Mouse (Mus musculus) induced T-regulatory cell, adult 2 months (primary cell): ENCODE results near the gene Dach1.

ENCODE experiments used
- DNase-seq: peaks from one replicate; pipeline ENCODE4 v3.0.0-alpha.2; 2012; ENCODE audit warnings: low read depth

Gene Dach1

DNA sequence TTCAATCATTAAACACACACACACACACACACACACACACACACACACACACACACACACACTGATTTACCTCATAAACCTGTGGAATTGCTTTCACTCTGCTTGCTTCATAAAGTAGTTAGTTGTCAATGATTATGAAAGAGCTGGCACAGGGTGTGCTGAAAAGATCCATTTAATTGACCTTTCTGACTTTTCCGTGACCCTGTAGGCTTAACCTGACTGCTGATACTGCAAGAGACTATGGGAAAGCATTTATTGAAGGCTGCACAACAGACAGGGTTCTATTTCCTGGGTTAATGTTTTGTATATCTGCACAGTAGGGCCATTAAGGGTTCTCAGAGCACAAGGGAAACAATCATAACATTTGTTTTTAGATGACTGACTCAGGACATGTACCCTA is 321.9 kb downstream of the Dach1 start:
- no peak for DNase-seq

DNA sequence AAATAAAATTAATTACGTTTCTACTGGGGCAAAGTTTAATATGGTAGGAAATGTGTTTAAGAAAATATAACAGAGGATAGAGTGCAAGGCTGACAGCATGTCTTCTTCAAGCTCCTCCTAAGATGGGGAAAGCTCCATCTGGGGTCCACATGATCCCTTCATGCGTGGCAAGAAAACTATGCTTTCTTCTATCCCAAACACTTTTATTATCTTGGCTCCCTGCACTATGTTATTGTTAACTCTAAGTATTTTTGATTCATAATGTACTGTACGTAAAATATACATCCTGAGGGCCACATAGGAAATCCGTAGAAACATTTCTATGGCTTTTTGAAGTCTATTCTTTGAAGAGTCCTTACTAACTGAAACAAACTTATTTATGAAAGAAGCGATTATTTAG is 330.3 kb downstream of the Dach1 start:
- DNase-seq, result no peak

DNA sequence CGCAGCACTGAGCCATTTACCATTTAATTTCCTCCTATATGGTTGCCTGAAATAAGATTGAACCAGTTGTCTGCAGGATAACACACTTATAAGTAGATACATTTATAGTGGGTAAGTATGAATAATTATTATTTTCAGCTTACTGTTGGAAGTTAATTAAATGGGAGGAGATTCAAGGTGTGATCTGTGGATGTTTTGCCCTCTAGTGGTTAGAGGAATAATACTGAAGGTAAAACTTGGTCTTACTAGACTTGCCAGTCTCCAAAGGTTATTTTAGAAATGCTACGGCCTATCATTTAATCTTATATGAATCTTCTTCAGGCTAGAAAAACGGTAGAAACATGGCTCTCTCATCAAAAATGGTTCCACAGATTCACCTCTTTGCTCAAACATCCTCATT is 339.7 kb downstream of the Dach1 start:
- no peak for DNase-seq

DNA sequence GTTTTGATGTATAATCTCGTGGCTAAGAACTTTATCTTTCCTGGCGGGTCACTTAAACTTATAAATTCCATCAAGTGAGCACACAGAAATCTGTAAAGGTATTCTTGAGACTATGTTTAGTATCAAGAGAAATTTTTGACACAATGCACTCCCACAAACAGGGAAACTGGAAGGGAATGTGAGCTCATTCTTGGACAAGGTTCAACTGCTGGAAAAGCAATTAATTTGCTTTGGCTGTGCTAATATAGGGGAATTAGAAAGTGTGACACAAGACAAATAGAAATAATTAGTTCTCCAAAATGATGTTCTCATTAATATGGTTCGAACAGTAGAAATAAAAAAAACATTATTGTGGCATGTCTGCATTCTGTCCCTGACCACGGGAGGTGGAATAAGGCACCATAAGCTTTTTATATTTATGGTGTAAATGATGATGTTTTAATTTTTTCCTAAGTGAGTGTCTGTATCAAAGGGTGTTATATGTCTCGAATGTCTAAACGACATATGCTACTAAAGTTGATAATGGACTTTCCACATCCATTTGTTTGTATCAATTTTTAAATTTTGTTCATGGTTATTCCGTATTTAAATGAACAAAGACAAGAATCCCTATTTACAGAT is 354.9 kb downstream of the Dach1 start:
- no peak for DNase-seq

DNA sequence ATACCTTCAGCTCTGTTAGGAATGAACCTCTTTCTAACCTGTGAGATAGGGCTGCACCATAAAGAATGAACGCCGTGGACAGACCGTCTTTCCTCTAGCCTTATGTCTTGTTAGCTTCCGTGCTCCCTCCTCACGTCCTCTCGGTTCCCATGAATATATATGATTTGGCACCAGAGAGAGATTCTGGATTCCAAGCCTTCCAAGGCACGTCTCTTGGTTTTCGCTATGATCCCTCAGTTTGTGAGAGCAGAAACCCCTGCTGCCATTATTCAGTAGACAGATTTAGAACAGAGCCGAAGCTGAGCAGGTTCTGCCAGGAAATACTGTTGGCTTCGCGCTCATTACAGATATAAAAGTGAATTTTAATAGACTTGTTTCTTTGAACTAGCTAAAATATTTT is 356.0 kb downstream of the Dach1 start:
- DNase-seq, result no peak

DNA sequence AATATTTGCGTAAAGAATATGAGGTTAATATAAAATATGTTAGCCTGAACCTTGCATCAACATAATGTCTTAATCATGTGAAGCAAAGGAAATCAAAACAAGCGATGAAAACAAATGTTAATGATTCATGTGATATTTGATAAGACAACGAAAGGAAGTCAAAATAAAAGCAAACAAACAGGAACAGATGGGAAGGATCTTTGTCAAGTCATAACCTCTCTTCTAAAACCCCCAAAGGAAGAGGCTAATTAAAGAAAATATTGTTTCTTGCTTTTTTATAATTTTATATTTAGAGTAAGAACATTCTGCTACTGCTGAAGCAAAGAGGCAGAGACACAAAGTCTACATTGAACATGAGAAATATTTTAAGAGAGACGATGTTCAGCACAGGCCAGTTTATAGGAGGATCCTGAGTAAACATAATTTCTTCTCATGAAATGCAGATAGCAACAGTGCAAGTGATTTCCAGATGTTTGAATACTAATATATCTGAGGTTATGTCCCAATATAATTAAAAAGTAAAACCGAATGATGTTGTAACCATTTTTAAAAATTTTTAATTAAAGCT is 374.1 kb downstream of the Dach1 start:
- DNase-seq, result no peak

DNA sequence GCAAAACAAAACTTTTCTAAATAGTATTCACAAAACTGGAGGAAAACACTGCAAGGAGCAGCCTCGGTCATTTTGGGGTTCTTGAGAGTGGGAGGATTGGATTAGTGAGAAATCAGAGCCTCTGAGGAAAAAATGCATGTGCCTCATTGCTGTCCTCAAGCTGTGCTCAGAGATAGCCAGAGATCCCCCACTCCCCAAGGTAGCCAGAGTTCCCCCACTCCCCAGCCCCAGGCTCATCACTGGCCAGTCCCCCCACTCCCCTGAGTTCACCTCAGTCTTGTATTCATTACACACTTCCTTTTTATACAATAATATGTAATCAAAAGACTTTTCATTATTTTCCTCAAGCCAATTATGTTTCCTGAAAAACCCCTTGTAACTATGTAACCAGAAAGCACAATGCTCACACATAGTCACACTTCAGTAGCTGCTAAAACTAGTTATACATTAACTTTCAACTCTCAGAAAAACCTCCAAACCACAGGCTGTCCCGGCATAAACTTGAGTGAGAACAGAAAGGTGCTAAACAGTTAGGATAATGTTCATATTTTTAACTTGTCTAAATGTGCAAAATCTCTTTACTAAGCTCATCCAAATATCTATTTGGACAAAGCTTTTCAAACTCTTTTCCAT is 395.3 kb downstream of the Dach1 start:
- no peak for DNase-seq

DNA sequence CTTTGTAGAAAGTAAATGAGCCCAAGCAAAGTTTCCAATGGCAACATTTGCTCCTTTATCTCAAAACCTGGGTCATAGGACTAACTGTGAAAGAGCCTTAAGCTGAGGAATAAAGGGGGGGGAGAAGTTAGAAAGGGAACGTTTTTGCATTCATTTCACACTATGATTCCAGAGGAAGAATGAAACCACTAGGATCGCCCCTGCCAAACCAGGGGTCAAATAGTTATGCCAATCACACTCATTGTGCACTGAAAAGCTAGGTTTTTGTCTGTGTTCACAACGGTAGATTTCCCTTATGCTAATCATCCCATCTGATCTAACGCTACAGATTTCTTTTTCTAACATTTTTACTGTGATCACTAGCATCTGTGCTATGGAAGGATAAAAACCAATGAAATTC is 415.2 kb downstream of the Dach1 start:
- DNase-seq, result no peak

DNA sequence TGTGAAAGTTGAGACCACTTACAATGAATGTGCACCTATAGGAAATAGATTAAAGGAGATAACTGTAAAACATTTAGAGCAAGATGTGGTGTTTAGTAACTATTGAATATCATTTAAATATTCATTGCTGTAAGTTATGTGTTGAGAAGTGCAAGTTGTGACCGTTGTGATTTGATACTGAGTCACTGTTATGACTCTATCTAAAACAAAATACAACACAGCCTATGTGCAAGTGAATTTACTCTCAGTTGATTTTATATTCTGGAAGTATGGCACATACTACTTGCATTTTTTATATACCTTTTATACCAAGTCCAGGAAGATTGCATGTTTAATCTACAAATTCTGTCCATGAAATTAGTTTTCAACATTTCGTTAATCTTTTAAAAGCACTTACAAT is 415.6 kb downstream of the Dach1 start:
- no peak for DNase-seq

DNA sequence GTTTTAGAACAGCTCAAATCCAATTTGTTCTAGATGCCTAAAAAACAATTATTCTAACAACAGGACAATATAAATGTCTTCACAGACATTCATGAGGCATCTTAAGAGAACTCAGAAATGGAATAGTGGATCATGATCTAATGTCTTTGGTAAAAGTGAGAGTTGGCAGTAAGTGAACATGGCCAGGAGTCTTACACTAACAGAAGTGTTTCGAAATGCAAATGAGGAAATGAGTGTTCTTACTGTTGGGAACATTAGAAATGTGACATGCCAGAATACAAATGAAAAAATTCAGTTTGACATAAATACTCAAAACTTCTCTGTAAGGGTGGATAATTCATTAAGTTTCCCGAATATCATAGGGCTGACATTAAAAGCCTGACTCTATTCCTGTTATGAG is 426.3 kb downstream of the Dach1 start:
- DNase-seq, result no peak

DNA sequence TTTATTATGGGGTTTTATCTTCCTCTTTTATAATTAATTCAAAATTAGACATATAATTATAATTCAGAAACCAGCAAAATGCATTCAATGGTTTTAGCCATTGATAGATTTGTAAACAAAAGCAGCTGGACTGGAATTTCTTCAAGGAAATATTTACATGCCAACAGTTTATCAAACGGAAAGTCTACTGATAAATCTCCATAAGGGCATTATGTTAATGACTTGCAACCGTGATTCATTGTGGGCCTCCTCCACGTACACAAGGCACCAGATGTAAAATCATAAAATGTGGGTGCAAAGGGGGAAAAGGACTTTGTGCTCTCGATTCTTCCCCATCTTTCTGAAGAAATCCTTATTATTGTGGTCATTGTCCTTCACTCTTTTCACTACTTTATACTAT is 426.8 kb downstream of the Dach1 start:
- no peak for DNase-seq
